Mouse (Mus musculus): Measurements from ENCODE around the gene Col4a4.

GRCm38 (mm10) chr1:82427729-82428128, 158.9 kb downstream of the Col4a4 start:
- TF ChIP-seq POLR2A (IDR thresholded peaks at IDR 0.05; ENCODE audit: extremely low read depth, insufficient read depth, low read length) (no peak), CTCF (IDR thresholded peaks at IDR 0.05; ENCODE audit: low read depth, low read length) (no peak)
